Mouse (Mus musculus): Measurements from ENCODE around the gene Trp53bp1.

DNA sequence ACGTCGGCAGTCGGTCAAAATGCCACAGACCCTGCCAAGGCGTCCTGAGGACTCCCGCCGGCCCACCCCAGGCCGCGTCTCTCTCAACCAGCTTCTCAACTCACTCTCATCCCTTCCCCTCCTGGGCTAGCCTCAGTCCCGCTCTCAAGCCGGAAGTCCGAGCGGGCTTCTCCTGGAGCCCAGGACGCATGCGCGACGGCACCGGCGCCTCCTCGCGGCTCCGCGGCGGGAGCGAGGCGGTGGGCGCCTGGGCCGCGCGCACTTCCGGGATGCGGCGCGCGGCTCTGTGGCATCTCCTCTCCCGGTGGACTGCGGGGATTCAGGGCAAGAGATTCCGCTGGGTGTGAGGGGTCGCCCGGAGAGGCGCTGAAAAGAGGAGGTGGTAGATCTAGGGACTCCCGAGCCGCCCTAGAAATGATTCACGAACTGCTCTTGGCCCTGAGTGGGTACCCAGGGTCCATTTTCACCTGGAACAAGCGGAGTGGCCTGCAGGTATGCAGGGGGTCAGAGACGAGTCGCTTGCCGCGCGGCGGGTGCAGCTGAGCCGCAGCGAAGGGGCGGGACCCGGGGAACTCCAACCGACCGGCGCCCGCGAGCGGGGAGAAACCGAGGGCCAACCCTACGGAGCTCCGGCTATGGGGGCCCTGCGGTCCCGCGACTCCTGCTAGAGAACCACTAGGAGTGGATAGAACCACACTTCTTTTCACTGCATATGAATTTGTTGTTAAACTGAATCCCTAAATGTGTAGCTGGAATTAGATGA, 100.0 kb downstream of the Trp53bp1 start, which contains the start of gene Zscan29:
- TF ChIP-seq MYOG (IDR thresholded peaks at IDR 0.05; ENCODE audit: control insufficient read depth in 1 of 3, insufficient read depth in 1 of 3, insufficient read length in 2 of 3, low read depth in 2 of 3) = no peak
- TF ChIP-seq POLR2A (IDR thresholded peaks at IDR 0.05; ENCODE audit: insufficient read length, low read depth) = peak; percentile 71
- TF ChIP-seq POLR2AphosphoS2 (IDR thresholded peaks at IDR 0.05; ENCODE audit: insufficient read length, low read depth) = peak; percentile 72
- TF ChIP-seq MYOD1 (IDR thresholded peaks at IDR 0.05; ENCODE audit: control insufficient read depth in 1 of 3, insufficient read length in 2 of 3, low read depth in 2 of 3) = no peak
- no peak for TF ChIP-seq TCF12 (IDR thresholded peaks at IDR 0.05; ENCODE audit: insufficient read depth, poor library complexity, severe bottlenecking)
